Mouse (Mus musculus) induced T-regulatory cell, adult 2 months (primary cell): ENCODE measurements around the gene Fam114a2.
A peak's percentile ranks its signal among the peaks of the same experiment; 100 is the strongest.

Source experiments
- DNase-seq: peaks from one replicate; pipeline ENCODE4 v3.0.0-alpha.2; 2012; ENCODE audit warnings: low read depth

Fam114a2 gene

DNA sequence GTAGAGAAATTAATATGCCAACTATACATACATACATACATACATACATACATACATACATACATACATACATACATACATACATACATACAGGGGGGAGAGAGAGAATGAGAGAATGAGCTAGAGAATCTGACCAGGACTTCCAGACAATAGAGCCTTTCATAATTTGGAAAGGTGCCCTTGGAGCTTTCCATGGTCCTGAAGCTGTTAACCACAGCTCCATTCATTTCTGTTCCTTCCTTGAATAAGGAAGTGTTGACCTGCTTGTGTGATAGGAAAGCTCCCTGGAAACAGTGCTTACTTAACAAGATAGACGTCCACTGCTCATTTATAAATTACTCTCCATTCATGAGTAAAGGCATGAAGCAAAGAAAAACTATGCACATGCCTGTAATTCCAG lies 84.3 kb downstream of the Fam114a2 start:
- peak; percentile 7 for DNase-seq
